Mouse (Mus musculus): ENCODE results near the gene Olfr1153. TPM values are rescaled to one million over a fixed set of nuclear protein-coding genes. Genes with fewer than 3 reads are reported as not detected.

The Olfr1153 gene
- total RNA-seq (2021), result not detected
- long read RNA-seq, experiment 1, result 0 reads
- long read RNA-seq, experiment 2, result 0 reads

DNA sequence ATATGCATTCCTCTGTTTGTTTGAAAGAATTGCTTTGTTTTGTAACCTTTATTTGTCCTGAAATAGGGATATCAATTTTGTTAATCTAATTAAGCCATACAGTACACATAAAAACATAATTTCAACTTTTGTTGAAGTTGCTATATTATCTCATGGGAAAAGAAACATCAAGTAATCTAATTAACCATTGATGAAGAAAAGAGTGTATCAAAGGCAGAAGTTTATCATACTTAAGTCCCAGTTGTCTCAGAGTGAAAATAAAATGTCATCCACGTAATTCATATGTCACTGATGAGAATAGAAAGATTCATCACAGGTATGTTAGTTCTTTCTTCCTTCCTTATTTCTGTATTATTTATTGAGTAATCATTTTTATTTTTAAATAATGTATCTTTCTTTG lies at the start of gene Olfr1153:
Olfr1153 (plus strand) TSS at position 301 of the 400 bp plus-strand sequence.
- DNase-seq, result no peak

DNA sequence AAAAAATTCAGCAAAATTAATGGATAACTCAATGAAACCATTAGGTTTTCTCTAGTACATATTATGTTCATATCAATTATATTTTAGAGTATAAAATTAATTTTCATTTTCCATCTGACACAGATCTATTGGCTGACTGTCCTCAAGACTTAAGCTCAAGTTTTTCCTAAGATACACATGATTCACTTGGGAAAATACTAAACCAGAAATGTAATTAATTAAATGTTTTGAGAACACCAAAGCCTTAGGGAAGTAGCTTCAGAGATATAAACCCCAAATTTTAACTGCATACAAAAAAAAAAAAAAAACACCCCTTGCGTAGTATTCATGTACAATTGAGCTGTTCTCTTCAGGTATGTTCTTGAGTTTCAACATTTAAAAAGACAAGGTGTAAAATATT lies 39.2 kb upstream of the Olfr1153 start, which contains the start of gene Olfr1151:
Olfr1151 (plus strand) TSS at position 301 of the 400 bp plus-strand sequence.
- no peak for DNase-seq

DNA sequence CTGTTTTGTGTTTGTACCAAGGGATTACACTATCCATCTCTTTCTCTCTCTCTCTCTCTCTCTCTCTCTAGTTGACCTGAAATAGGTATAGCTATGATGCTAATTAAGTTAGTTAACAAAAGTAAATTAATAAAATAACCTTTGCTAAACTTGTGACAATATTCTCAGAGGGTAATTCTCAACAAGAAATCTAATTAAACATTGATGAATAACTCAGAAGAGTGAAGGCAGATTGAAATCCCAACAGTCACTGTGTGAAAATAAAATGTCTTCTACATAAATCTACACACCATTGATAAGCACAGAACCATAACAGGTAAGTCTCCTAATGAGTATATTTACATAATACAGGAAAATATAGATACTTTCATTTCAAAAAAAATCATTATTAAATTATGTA lies 28.6 kb upstream of the Olfr1153 start, which contains the start of gene Olfr1152:
Olfr1152 (plus strand) TSS at position 301 of the 400 bp plus-strand sequence.
- no peak for DNase-seq

DNA sequence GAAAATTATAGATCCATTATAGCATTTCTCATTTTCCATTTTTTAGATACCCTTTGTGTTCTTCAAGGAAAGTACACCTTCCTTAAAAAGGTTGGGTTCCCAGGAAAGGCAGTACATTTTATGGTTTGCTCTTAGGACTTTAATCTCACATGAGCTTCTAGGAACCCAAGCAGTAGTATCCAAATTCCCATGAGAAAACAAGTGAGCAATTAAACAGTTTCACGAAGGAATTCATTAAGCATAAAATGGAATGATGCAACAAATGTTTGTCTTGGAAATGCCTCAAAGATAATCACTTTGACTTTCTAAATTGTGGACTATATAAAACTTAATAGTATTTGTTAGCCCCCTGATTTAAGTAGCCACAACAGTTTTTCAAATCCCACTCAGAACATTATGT lies 10.3 kb downstream of the Olfr1153 start, which contains the start of gene Olfr1154:
Olfr1154 (minus strand) TSS at position 101 of the 400 bp plus-strand sequence.
- no peak for DNase-seq

DNA sequence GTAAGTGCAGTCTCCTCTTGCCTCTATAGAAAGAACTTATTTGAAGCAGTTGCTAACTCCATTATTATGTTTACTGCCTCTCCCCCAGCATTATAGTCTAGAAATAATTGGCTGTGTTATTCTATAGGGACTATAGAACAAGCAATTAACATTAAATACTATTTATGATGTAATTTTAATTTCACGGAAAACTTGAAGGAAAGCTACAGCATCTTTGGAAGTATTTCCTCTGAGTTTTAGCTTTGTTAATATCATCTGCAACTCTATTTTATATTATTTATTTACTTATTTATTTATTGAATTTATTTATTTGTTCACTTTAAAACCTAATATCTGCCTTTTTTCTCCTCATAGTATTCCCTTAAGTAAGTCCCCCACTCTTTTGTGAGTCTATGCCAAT lies 50.3 kb downstream of the Olfr1153 start, which contains the start of gene Olfr1155:
Olfr1155 (minus strand) TSS at position 101 of the 400 bp plus-strand sequence.
- no peak for DNase-seq

Other genes starting within 250 kb of the Olfr1153 start
- gene Olfr1133, start 247.6 kb upstream of the Olfr1153 start, total RNA-seq (2021), result not detected
- not detected for gene Olfr1134, start 236.5 kb upstream of the Olfr1153 start, total RNA-seq (2021)
- gene Olfr1135, start 221.3 kb upstream of the Olfr1153 start, total RNA-seq (2021), result not detected
- gene Olfr1136, start 201.0 kb upstream of the Olfr1153 start, total RNA-seq (2021), result not detected
- gene Olfr1137, start 181.8 kb upstream of the Olfr1153 start, total RNA-seq (2021), result not detected
- not detected for gene Olfr1138, start 155.0 kb upstream of the Olfr1153 start, total RNA-seq (2021)
- gene Olfr1140, start 151.2 kb upstream of the Olfr1153 start, total RNA-seq (2021), result not detected
- not detected for gene Olfr1141, start 141.0 kb upstream of the Olfr1153 start, total RNA-seq (2021)
- gene Olfr152, start 115.5 kb upstream of the Olfr1153 start, total RNA-seq (2021), result not detected
- not detected for gene Olfr1143, start 94.4 kb upstream of the Olfr1153 start, total RNA-seq (2021)
- gene Olfr1145, start 85.1 kb upstream of the Olfr1153 start, total RNA-seq (2021), result not detected
- gene Olfr1148, start 64.4 kb upstream of the Olfr1153 start, total RNA-seq (2021), result not detected
- gene Olfr1150-ps1, start 51.0 kb upstream of the Olfr1153 start, total RNA-seq (2021), result not detected
- gene Olfr1151, start 39.1 kb upstream of the Olfr1153 start, total RNA-seq (2021), result not detected
- not detected for gene Olfr1152, start 28.5 kb upstream of the Olfr1153 start, total RNA-seq (2021)
- gene Olfr1154, start 10.2 kb downstream of the Olfr1153 start, total RNA-seq (2021), result not detected
- gene Olfr1155, start 50.2 kb downstream of the Olfr1153 start, total RNA-seq (2021), result not detected
- not detected for gene Olfr1156, start 58.1 kb downstream of the Olfr1153 start, total RNA-seq (2021)
- gene Olfr1157, start 73.3 kb downstream of the Olfr1153 start, total RNA-seq (2021), result not detected
- not detected for gene Olfr74, start 79.7 kb downstream of the Olfr1153 start, total RNA-seq (2021)
- gene Olfr1158, start 95.2 kb downstream of the Olfr1153 start, total RNA-seq (2021), result not detected
- not detected for gene Olfr1160, start 113.3 kb downstream of the Olfr1153 start, total RNA-seq (2021)
- gene Olfr1161, start 127.8 kb downstream of the Olfr1153 start, total RNA-seq (2021), result not detected
- gene Olfr73, start 142.7 kb downstream of the Olfr1153 start, total RNA-seq (2021), result not detected
- gene Olfr1162, start 156.2 kb downstream of the Olfr1153 start, total RNA-seq (2021), result not detected
- gene Olfr1163, start 176.9 kb downstream of the Olfr1153 start, total RNA-seq (2021), result not detected
- gene Olfr1164, start 199.0 kb downstream of the Olfr1153 start, total RNA-seq (2021), result not detected
- gene Olfr1166, start 233.3 kb downstream of the Olfr1153 start, total RNA-seq (2021), result not detected